Mouse (Mus musculus): ENCODE data around the gene Slc5a9. TPM values are rescaled to one million over a fixed set of nuclear protein-coding genes. Genes with fewer than 3 reads are reported as not detected.
"Not testable (repeated sequence)": the region's sequence is repeated elsewhere in the genome, so short reads cannot be mapped to it uniquely, and the experiment has no call there.

The Slc5a9 gene
- polyA plus RNA-seq (2015; fragmentation: Nextera tagmentation; extraction: Ambion mirVana): not detected in 2 replicates

DNA sequence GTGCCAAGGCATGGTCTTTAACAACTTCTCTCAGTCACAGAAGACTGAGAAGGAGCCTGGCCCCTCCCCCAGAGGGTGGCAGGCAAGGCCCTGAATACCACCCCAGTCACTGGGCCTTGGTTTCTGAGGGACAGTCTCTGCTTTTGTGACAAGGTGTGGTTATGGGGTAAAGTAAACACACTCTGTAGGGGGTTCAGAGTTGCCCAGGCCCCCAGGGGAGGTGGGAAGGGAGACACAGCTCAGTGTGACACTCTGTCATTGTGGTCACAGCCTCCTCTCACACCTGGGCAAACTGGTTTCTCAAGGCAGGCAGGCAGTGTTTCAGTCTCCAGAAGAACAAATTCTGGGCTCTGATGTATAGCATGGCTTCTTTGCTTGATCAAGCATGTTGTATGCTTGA is at the start of gene Slc5a9:
Slc5a9 (minus strand) TSS at position 144 of the 400 bp plus-strand sequence.
- Histone ChIP-seq H3K36me3 (ENCODE audit: control insufficient read depth, insufficient read depth, low read length) (no peaks in the 10 kb centered on the region), H3K4me2 (ENCODE audit: low read length) (no peak within 1 kb of the TSS), H3K4me3 (ENCODE audit: low read depth, low read length) (no peak within 1 kb of the TSS), H3K27me3 (ENCODE audit: control insufficient read depth, insufficient read depth, low read depth, low read length) (no peaks in the 10 kb centered on the region), H3K9ac (ENCODE audit: low read depth, low read length) (no peak within 1 kb of the TSS), H3K4me1 (ENCODE audit: control insufficient read depth, insufficient read depth, low read length) (no peaks in the 10 kb centered on the region), H3K27ac (ENCODE audit: low read length) (no peak within 1 kb of the TSS), H3K9me3 (replicated peaks; ENCODE audit: control insufficient read depth, low read length, poor library complexity, severe bottlenecking) (no peaks in the 10 kb centered on the region)
- no peak for ATAC-seq

DNA sequence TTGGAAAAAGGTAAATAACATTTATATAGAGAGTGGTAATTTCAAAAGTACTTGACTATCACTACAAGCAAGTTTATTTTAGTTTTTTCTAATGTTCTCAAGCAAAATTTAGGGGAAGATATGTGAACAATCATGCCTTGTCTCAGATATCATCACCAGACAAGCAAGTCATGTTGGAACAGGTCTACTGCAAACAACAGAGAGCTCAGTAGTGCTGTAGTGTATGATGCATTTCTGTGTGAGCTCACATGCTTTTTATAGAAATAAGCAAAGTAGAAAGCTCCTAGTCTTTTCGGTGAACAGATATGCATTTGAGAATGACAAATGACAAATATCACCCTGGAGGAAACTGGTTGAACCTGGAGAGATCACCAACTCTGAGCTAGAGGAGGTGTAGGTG is 16.4 kb upstream of the Slc5a9 start, which contains the start of gene Skint8:
Skint8 (plus strand) TSS at position 301 of the 400 bp plus-strand sequence.
- Histone ChIP-seq H3K4me3 (ENCODE audit: low read depth, low read length) (no peak within 1 kb of the TSS), H3K27ac (ENCODE audit: low read length) (no peak within 1 kb of the TSS), H3K9me3 (replicated peaks; ENCODE audit: control insufficient read depth, low read length, poor library complexity, severe bottlenecking) (peaks cover 2% of the 10 kb centered on the region; the same call in 1 of the 2 replicates), H3K4me1 (ENCODE audit: control insufficient read depth, insufficient read depth, low read length) (no peaks in the 10 kb centered on the region), H3K27me3 (ENCODE audit: control insufficient read depth, insufficient read depth, low read depth, low read length) (no peaks in the 10 kb centered on the region), H3K9ac (ENCODE audit: low read depth, low read length) (no peak within 1 kb of the TSS), H3K4me2 (ENCODE audit: low read length) (no peak within 1 kb of the TSS), H3K36me3 (ENCODE audit: control insufficient read depth, insufficient read depth, low read length) (no peaks in the 10 kb centered on the region)
- ATAC-seq: no peak
- WGBS: 88% methylated on average over 1 of the region's 1 CpGs

DNA sequence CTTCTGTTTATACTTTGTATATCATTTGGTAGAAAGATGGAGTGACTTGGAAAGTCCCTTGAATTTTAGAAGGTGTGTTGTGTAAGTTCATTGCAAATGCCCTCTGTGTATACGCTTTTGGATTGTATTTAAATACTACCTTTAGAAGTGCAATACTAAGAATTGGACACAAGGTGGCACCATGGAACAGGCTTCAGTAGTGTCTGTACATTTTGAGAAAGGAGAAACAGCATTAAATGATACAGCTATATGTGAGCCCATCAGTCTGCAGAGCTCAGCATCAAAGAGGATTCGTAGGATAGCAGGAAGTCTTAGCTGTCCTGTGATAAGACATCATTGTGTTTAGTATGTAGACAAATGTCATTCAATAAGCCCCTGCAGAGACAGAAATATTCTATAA is 5.2 kb upstream of the Slc5a9 start:
- H3K9me3 ChIP-seq (replicated peaks; ENCODE audit: control insufficient read depth, low read length, poor library complexity, severe bottlenecking): no peaks in the 10 kb centered on the region
- H3K4me3 ChIP-seq (ENCODE audit: low read depth, low read length): no peak overlapping the region
- 44% methylated on average over 2 of the region's 2 CpGs for WGBS
- no peak overlapping the region for H3K9ac ChIP-seq (ENCODE audit: low read depth, low read length)
- peak; percentile 75 for ATAC-seq
- no peaks in the 10 kb centered on the region for H3K27me3 ChIP-seq (ENCODE audit: control insufficient read depth, insufficient read depth, low read depth, low read length)
- H3K36me3 ChIP-seq (ENCODE audit: control insufficient read depth, insufficient read depth, low read length): no peaks in the 10 kb centered on the region
- no peaks in the 10 kb centered on the region for H3K4me1 ChIP-seq (ENCODE audit: control insufficient read depth, insufficient read depth, low read length)
- H3K27ac ChIP-seq (ENCODE audit: low read length): no peak overlapping the region
- H3K4me2 ChIP-seq (ENCODE audit: low read length): no peak overlapping the region

DNA sequence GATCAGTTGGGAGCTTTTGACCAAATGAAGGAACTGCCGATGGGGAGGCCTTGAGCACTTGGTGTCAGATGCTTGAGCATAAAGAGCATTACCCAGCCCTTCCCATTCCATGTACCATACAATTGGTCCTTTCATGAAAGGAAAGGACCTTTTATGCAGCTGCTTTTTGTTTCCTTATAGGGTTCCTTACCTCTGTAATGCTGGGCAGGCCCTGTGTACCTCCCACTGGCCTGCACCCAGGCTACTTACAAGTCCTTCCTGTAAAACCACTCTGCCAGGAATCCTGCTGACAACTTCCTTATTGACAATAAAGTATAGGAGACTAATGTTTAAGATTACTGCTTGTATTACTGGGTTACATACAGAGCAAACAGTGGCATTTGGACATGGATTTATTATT is 1.2 kb downstream of the Slc5a9 start:
- Histone ChIP-seq H3K9me3 (replicated peaks; ENCODE audit: control insufficient read depth, low read length, poor library complexity, severe bottlenecking) (no peaks in the 10 kb centered on the region), H3K36me3 (ENCODE audit: control insufficient read depth, insufficient read depth, low read length) (no peaks in the 10 kb centered on the region), H3K9ac (ENCODE audit: low read depth, low read length) (no peak overlapping the region), H3K4me1 (ENCODE audit: control insufficient read depth, insufficient read depth, low read length) (no peaks in the 10 kb centered on the region), H3K4me3 (ENCODE audit: low read depth, low read length) (no peak overlapping the region), H3K27ac (ENCODE audit: low read length) (no peak overlapping the region), H3K27me3 (ENCODE audit: control insufficient read depth, insufficient read depth, low read depth, low read length) (no peaks in the 10 kb centered on the region), H3K4me2 (ENCODE audit: low read length) (no peak overlapping the region)
- 68% methylated on average over 1 of the region's 1 CpGs for WGBS
- ATAC-seq: no peak

DNA sequence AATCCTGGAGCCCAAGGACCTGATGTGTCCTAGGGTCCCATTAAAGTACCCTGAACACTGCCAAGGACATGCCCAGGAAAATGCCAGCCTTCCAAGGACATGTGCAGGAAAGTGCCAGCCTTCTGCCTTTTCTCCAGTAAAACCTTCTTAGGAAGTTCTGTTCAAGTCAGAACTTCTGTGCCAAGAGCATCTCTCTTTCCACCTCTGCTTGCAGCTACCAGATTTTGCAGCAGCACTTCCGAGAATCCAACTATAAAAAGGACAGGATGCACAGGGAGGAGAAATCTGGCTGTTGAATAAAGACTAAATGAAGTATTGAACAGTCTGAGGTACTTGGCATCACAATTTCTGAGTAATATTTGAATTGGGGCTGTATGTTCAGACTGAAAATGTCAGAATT is 2.2 kb downstream of the Slc5a9 start:
- H3K9ac ChIP-seq (ENCODE audit: low read depth, low read length); H3K4me2 ChIP-seq (ENCODE audit: low read length); H3K27ac ChIP-seq (ENCODE audit: low read length); H3K4me1 ChIP-seq (ENCODE audit: control insufficient read depth, insufficient read depth, low read length); H3K27me3 ChIP-seq (ENCODE audit: control insufficient read depth, insufficient read depth, low read depth, low read length); H3K36me3 ChIP-seq (ENCODE audit: control insufficient read depth, insufficient read depth, low read length); H3K4me3 ChIP-seq (ENCODE audit: low read depth, low read length); H3K9me3 ChIP-seq (replicated peaks; ENCODE audit: control insufficient read depth, low read length, poor library complexity, severe bottlenecking); ATAC-seq: not testable (repeated sequence)
- whole genome bisulfite sequencing: 82% methylated on average over 1 of the region's 1 CpGs

DNA sequence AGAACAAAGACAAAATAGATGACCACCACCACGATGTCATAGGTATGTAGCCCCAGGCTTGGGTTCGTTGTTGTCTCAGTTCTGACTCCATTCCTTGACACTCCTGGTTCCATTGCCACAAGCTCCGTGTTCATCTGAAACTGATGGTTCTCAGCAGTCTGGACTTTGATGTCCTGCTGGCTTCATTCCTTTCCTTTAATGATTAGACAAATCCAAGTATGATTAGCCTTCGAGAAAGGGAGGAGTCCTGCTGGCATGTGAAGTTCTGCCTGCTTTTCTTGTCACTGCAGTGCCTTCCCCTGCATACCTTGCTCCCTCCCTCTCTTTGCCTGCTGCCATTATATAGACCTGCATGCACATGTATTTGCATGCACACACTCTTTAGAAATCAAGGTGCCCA is 4.2 kb downstream of the Slc5a9 start:
- no peak overlapping the region for H3K9ac ChIP-seq (ENCODE audit: low read depth, low read length)
- H3K27me3 ChIP-seq (ENCODE audit: control insufficient read depth, insufficient read depth, low read depth, low read length): no peaks in the 10 kb centered on the region
- WGBS: 77% methylated on average over 4 of the region's 4 CpGs
- H3K4me2 ChIP-seq (ENCODE audit: low read length): no peak overlapping the region
- ATAC-seq: no peak
- no peak overlapping the region for H3K27ac ChIP-seq (ENCODE audit: low read length)
- H3K4me1 ChIP-seq (ENCODE audit: control insufficient read depth, insufficient read depth, low read length): no peaks in the 10 kb centered on the region
- H3K4me3 ChIP-seq (ENCODE audit: low read depth, low read length): no peak overlapping the region
- H3K36me3 ChIP-seq (ENCODE audit: control insufficient read depth, insufficient read depth, low read length): no peaks in the 10 kb centered on the region
- H3K9me3 ChIP-seq (replicated peaks; ENCODE audit: control insufficient read depth, low read length, poor library complexity, severe bottlenecking): no peaks in the 10 kb centered on the region

DNA sequence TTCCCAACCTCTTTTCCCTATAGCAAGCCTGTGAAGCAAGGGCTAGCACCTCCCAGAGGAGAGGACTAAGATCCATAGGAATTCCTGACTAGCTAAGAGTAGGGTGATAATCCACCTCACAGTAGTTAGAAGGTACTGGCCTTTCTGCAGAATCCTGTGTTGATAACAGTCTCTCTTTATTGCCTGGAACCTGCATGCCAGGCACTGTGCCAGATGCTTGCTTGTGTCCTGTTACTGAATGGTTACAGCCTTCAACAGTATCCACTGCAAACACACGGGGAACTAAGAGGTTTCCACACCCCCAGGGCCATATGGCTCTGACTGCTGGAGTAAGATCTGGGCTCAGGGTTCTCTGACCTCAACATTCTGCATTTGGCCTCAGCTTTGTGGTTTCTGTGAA is 5.0 kb downstream of the Slc5a9 start:
- Histone ChIP-seq H3K36me3 (ENCODE audit: control insufficient read depth, insufficient read depth, low read length) (no peaks in the 10 kb centered on the region), H3K4me1 (ENCODE audit: control insufficient read depth, insufficient read depth, low read length) (no peaks in the 10 kb centered on the region), H3K4me3 (ENCODE audit: low read depth, low read length) (no peak overlapping the region), H3K27ac (ENCODE audit: low read length) (no peak overlapping the region), H3K9me3 (replicated peaks; ENCODE audit: control insufficient read depth, low read length, poor library complexity, severe bottlenecking) (no peaks in the 10 kb centered on the region), H3K27me3 (ENCODE audit: control insufficient read depth, insufficient read depth, low read depth, low read length) (no peaks in the 10 kb centered on the region), H3K9ac (ENCODE audit: low read depth, low read length) (no peak overlapping the region), H3K4me2 (ENCODE audit: low read length) (no peak overlapping the region)
- ATAC-seq: no peak
- WGBS: 46% methylated on average over 1 of the region's 1 CpGs

DNA sequence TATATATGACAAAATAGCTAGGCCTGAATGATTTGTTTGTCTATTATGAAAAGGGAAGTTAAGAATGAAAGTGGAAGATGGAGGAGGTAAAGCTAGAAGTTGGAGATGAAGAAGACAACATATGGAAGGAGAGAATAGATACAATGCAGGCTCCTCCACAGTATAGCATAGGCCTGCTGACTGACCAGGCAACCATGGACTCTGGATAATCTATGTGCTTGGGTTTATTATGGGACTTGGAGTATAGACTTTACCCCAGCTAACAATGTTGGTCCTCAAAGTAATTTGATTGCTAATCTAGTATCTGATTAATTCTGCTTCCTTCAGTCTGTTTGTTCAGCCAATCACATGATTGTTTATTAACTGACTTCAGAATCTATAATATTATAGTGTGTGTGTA is 10.6 kb downstream of the Slc5a9 start:
- Histone ChIP-seq H3K27me3 (ENCODE audit: control insufficient read depth, insufficient read depth, low read depth, low read length) (no peaks in the 10 kb centered on the region), H3K4me3 (ENCODE audit: low read depth, low read length) (no peak overlapping the region), H3K27ac (ENCODE audit: low read length) (no peak overlapping the region), H3K4me2 (ENCODE audit: low read length) (no peak overlapping the region), H3K4me1 (ENCODE audit: control insufficient read depth, insufficient read depth, low read length) (no peaks in the 10 kb centered on the region), H3K9ac (ENCODE audit: low read depth, low read length) (no peak overlapping the region), H3K36me3 (ENCODE audit: control insufficient read depth, insufficient read depth, low read length) (no peaks in the 10 kb centered on the region), H3K9me3 (replicated peaks; ENCODE audit: control insufficient read depth, low read length, poor library complexity, severe bottlenecking) (no peaks in the 10 kb centered on the region)
- no peak for ATAC-seq

DNA sequence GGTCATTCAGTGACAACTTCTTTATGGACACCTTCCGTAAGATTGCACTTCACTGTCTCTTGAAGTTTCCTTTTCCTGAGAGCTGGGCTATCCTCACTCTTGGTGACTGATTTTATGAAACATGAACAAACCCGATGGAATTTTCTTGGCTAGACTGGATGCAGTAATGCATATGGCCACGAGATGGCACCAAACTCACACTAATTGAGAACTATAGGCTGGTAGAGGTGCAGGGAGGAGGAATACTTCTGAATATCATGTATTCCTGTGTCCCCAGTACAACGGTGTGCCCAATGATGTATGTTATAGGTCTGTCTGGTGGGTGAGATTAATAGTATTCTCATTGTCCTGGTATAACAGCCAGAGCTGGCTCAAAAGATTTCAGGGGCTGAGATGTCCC is 16.1 kb downstream of the Slc5a9 start:
- H3K9ac ChIP-seq (ENCODE audit: low read depth, low read length): no peak overlapping the region
- no peak overlapping the region for H3K4me3 ChIP-seq (ENCODE audit: low read depth, low read length)
- no peaks in the 10 kb centered on the region for H3K9me3 ChIP-seq (replicated peaks; ENCODE audit: control insufficient read depth, low read length, poor library complexity, severe bottlenecking)
- 25% methylated on average over 4 of the region's 4 CpGs for WGBS
- H3K4me1 ChIP-seq (ENCODE audit: control insufficient read depth, insufficient read depth, low read length): no peaks in the 10 kb centered on the region
- H3K27me3 ChIP-seq (ENCODE audit: control insufficient read depth, insufficient read depth, low read depth, low read length): no peaks in the 10 kb centered on the region
- no peak overlapping the region for H3K4me2 ChIP-seq (ENCODE audit: low read length)
- no peak overlapping the region for H3K27ac ChIP-seq (ENCODE audit: low read length)
- ATAC-seq: peak; percentile 94
- no peaks in the 10 kb centered on the region for H3K36me3 ChIP-seq (ENCODE audit: control insufficient read depth, insufficient read depth, low read length)

DNA sequence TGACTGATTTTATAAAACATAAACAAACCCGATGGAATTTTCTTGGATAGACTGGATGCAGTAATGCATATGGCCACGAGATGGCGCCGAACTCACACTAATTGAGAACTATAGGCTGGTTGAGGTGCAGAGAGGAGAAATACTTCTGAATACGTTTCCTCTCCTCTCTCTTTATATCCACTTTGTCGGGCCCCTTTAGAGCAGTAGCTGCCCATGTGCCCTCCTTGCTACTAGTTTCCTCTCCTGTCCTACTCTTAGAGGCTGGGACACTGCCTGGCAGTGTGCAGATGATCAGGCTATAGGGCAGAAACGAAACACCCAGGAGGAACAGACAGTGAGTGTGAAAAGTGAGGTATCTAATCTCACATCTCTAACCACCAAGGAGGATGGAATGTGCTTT is 16.7 kb downstream of the Slc5a9 start:
- H3K4me3 ChIP-seq (ENCODE audit: low read depth, low read length): no peak overlapping the region

More for the DNA sequence above, 16.7 kb downstream of the Slc5a9 start:
- peak; percentile 93 for ATAC-seq
- Histone ChIP-seq H3K27me3 (ENCODE audit: control insufficient read depth, insufficient read depth, low read depth, low read length) (no peaks in the 10 kb centered on the region), H3K4me2 (ENCODE audit: low read length) (peak overlapping the region; percentile 25; the same call in 1 of the 2 replicates), H3K4me1 (ENCODE audit: control insufficient read depth, insufficient read depth, low read length) (no peaks in the 10 kb centered on the region), H3K9me3 (replicated peaks; ENCODE audit: control insufficient read depth, low read length, poor library complexity, severe bottlenecking) (no peaks in the 10 kb centered on the region), H3K9ac (ENCODE audit: low read depth, low read length) (no peak overlapping the region), H3K36me3 (ENCODE audit: control insufficient read depth, insufficient read depth, low read length) (no peaks in the 10 kb centered on the region), H3K27ac (ENCODE audit: low read length) (no peak overlapping the region)
- WGBS: 12% methylated on average over 7 of the region's 7 CpGs
